Mouse (Mus musculus) urinary bladder, postnatal 0 days (tissue): Measurements from ENCODE around the gene Gm21094. TPM values are rescaled to one million over a fixed set of nuclear protein-coding genes. Genes with fewer than 3 reads are reported as not detected.

ENCODE experiments used
- polyA plus RNA-seq: library from polyadenylated mRNA; unstranded; fragments of >200 nt; fragmentation: Nextera tagmentation; extraction: Ambion mirVana; gene quantifications from 2 replicates; pipeline ENCODE4 v1.2.1, GENCODE M21; 2015

The Gm21094 gene
- polyA plus RNA-seq: not detected in 2 replicates

DNA sequence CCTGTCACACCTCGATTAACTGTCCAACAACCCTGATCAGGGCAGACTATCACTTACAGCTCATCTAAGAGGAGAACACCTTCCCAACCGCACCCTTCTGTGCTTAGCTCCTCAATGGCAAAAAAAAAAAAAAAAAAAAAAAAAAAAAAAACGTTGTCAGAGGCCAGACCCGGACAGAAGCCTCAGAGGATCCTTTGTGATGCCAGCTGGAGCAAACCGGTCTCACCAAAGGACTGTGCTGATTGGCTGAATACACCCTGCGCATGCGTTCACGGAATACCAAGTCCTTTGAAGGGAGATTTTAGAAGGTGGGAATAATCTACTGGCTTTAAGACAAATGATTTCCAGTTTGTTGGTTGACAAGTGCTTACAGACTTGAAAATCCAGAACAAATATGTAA, at the start of gene Gm21094:
Gene Gm21094, minus strand, starts transcription at position 101 of the 400 bp plus-strand sequence.

